Mouse (Mus musculus): ENCODE measurements at regions not wholly inside any gene's neighbourhood (a gene's known extent, or its start where the extent isn't known, plus 50 kb on each side); places are given as distances from the start of the nearest gene placed in this dataset.

DNA sequence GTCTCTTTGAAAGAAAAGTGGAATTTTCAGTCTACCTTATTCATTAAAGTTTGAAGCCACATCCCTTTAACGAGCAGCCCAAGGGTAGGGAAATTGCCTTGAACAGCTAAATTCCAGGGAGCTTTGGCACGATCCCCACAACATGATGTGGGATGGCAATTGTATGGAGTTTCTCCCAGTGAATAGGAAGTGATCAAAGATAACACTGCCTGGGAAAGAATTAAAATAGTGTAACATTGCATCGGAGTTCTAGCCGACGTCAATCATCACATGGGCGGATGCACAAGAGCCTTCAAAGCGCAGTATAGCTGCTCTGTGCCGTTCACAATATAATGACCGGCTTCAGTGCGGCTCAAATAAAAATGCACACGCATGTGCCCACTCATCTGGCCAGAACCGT is 161.2 kb downstream of the Tex36 start:
- TF ChIP-seq CTCF (IDR thresholded peaks at IDR 0.05; ENCODE audit: low read depth) (no peak), EP300 (IDR thresholded peaks at IDR 0.05; ENCODE audit: low read depth) (no peak)

Measured in heart, postnatal 0 days (tissue).